Mouse (Mus musculus) midbrain, embryonic 11.5 days (tissue): Measurements from ENCODE around the gene Miox. TPM values are rescaled to one million over a fixed set of nuclear protein-coding genes. Genes with fewer than 3 reads are reported as not detected.

ENCODE experiments used
- ATAC-seq: fragments of 200-750 bp; cut with Nextera tagmentation; 2 replicates; pipeline ENCODE4 v1.8.0; 2017; ENCODE audit warnings: moderate TSS enrichment, moderate library complexity; ENCODE audit not compliant: low FRiP score
- DNase-seq: peaks from one replicate; pipeline ENCODE4 v3.0.0; 2015; ENCODE audit warnings: low spot score; ENCODE audit errors: missing footprints
- H3K27ac ChIP-seq: fragments of 300-500 bp; sonication (generic); 2 replicates; pipeline ENCODE4 v1.5.1; 2014; ENCODE audit warnings: low read depth, low read length
- H3K27me3 ChIP-seq: fragments of 300-500 bp; sonication (generic); 2 replicates; pipeline ENCODE4 v1.6.1; 2014; ENCODE audit warnings: mild to moderate bottlenecking, low read length, moderate library complexity, mixed read lengths; ENCODE audit not compliant: control insufficient read depth, insufficient read depth
- H3K36me3 ChIP-seq: fragments of 300-500 bp; sonication (generic); 2 replicates; pipeline ENCODE4 v1.6.1; 2014; ENCODE audit warnings: mild to moderate bottlenecking, low read length, moderate library complexity, mixed read lengths; ENCODE audit not compliant: control insufficient read depth, insufficient read depth
- H3K4me1 ChIP-seq: fragments of 300-500 bp; sonication (generic); 2 replicates; pipeline ENCODE4 v1.6.1; 2014; ENCODE audit warnings: low read length; ENCODE audit not compliant: control insufficient read depth, insufficient read depth
- H3K4me2 ChIP-seq: fragments of 300-500 bp; sonication (generic); 2 replicates; pipeline ENCODE4 v1.6.1; 2014; ENCODE audit warnings: mild to moderate bottlenecking, moderate library complexity
- H3K4me3 ChIP-seq: fragments of 300-500 bp; sonication (generic); 2 replicates; pipeline ENCODE4 v1.5.1; 2014; ENCODE audit warnings: low read depth, low read length
- H3K9ac ChIP-seq: fragments of 300-500 bp; sonication (generic); 2 replicates; pipeline ENCODE4 v1.6.1; 2014; ENCODE audit warnings: low read length
- H3K9me3 ChIP-seq: fragments of 300-500 bp; sonication (generic); 2 replicates; pipeline ENCODE4 v1.6.1; 2016; ENCODE audit warnings: low read length; ENCODE audit not compliant: control insufficient read depth
- WGBS: fragments of 180-500 bp; shearing (Covaris S2); extraction: QIAGEN DNeasy Blood & Tissue Kit; methylation state at CpG from one replicate; pipeline ENCODE4 v1.1.7; 2014; 5-methylcytosine and 5-hydroxymethylcytosine counted together
- polyA plus RNA-seq: library from polyadenylated mRNA; unstranded; fragments of >200 nt; fragmentation: Nextera tagmentation; extraction: Ambion mirVana; gene quantifications from 2 replicates; pipeline ENCODE4 v1.2.1, GENCODE M21; 2014

Gene Miox
- not detected in 2 replicates for polyA plus RNA-seq

DNA sequence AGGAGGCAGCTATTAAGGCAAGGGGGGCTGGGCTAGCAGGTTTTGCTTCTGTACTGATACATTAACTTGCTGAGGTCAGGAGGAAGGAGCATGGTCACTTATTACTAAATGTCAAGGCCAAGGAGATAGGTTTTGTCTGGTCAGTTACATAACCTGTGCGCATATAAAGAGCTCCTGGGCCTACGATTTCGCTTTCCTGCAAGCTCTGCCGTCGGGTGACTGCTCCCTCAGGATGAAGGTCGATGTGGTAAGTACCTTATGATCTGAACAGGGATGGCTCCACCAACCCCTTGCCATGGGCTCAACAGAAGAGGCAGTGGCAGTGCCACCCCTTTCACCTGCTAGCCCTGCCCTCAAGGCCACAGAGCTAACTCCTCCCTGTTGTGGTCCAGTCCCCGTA, at the start of gene Miox:
TSS of gene Miox (plus strand) at position 128 of the 400 bp plus-strand sequence.
- H3K27ac ChIP-seq: no peak within 1 kb of the TSS
- H3K9ac ChIP-seq: no peak within 1 kb of the TSS
- ATAC-seq (no peak), DNase-seq (no peak)
- WGBS: 89% methylated on average over 7 of the region's 7 CpGs
- no peak within 1 kb of the TSS for H3K4me3 ChIP-seq
- no peak within 1 kb of the TSS for H3K4me2 ChIP-seq
- H3K36me3 ChIP-seq: no peaks in the 10 kb centered on the region
- H3K9me3 ChIP-seq: no peaks in the 10 kb centered on the region
- no peaks in the 10 kb centered on the region for H3K27me3 ChIP-seq
- no peaks in the 10 kb centered on the region for H3K4me1 ChIP-seq

DNA sequence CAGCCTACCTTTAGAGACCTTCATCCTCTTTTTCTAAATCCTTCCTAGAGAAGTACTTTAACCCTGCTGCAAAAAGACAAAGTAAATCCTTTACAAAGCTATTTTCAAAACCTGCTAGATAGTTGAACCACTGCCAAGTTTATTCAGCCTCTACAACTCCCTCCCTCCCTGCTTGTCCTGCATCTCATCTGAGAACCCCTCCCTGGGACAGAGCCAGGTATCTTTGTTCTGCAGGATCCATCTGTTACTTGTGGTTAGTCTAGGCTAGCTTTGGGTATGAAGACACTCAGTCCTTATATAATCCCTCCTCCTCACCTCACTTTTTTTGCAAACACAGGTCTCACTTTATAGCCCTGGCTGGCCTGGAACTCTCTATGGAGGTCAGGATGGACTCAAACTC, 49.2 kb upstream of the Miox start:
- Histone ChIP-seq H3K27ac (no peak overlapping the region), H3K9ac (no peak overlapping the region), H3K27me3 (no peaks in the 10 kb centered on the region), H3K9me3 (no peaks in the 10 kb centered on the region), H3K4me3 (no peak overlapping the region), H3K4me2 (no peak overlapping the region), H3K36me3 (peaks cover 21% of the 10 kb centered on the region; the same call in 1 of the 2 replicates), H3K4me1 (no peaks in the 10 kb centered on the region)
- no peak for DNase-seq
- no peak for ATAC-seq

DNA sequence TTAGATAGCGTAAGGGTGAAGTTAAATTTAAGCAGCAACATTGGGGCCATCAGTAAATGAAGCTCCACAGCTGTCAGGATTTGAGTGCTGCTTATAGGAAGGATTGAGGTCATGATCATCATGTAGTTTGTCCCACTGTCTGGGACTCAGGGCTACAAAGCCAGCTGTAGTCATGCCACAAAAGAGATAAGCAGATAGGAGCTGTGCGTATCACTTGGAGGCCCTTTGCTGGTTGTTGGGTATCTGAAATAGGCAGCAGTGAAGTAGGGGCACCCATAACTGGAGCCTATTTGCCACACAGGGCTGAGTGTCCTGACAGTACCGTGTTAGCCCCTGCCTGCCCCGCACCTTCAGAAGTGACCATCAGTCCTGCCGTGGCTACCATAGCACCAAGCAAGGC, 48.7 kb upstream of the Miox start:
- no peak overlapping the region for H3K9ac ChIP-seq
- no peaks in the 10 kb centered on the region for H3K9me3 ChIP-seq
- 90% methylated on average over 5 of the region's 5 CpGs for WGBS
- ATAC-seq (no peak), DNase-seq (no peak)
- no peak overlapping the region for H3K4me3 ChIP-seq
- H3K36me3 ChIP-seq: peaks cover 20% of the 10 kb centered on the region; the same call in 1 of the 2 replicates
- H3K27ac ChIP-seq: no peak overlapping the region
- no peak overlapping the region for H3K4me2 ChIP-seq
- H3K4me1 ChIP-seq: no peaks in the 10 kb centered on the region
- no peaks in the 10 kb centered on the region for H3K27me3 ChIP-seq

DNA sequence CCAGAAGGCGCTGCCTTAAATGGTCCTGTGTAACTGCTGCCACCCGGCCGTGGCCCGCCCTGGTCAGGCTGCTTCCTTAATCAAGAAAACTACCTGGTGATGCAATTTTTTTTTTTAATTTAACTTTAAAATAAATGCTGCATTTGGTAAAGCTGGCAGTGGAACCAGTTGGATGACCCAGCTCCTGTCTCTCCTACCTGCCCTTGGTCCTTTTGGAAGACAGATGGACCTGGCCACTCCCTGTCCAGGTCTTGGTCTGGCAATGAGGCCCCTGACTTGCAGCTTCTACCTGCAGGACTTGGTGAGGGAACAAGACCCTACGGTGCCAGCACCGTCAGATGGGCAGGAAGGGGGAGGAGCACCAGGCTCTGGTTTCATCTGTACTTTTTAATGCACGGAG, 48.1 kb upstream of the Miox start:
- no peak for DNase-seq
- H3K9me3 ChIP-seq: no peaks in the 10 kb centered on the region
- H3K4me2 ChIP-seq: no peak overlapping the region
- H3K4me1 ChIP-seq: no peaks in the 10 kb centered on the region
- H3K4me3 ChIP-seq: no peak overlapping the region
- no peak overlapping the region for H3K27ac ChIP-seq
- WGBS: 93% methylated on average over 7 of the region's 7 CpGs
- no peak for ATAC-seq
- H3K9ac ChIP-seq: no peak overlapping the region
- peaks cover 20% of the 10 kb centered on the region; the same call in 1 of the 2 replicates for H3K36me3 ChIP-seq
- no peaks in the 10 kb centered on the region for H3K27me3 ChIP-seq

DNA sequence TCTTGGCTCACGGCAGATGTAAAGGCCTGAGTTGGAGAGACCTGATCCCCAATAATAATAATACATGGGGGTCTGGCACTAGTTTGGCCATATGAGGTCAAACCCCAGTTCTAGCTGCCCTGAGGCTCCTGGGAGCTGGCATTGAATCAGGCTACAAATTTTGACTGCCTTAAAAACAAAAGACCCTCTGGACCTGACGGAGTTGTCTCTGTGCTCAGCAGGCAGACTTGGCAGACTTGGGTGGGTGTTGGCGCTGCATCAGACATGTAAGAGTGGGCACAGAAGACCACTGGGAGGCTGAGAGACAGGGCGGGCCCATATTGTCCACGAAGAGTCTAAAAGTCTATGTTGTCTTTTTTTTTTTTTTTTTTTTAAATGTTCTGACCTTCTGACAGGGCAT, 47.6 kb upstream of the Miox start:
- DNase-seq (no peak), ATAC-seq (no peak)
- Histone ChIP-seq H3K27me3 (no peaks in the 10 kb centered on the region), H3K9me3 (no peaks in the 10 kb centered on the region), H3K4me1 (no peaks in the 10 kb centered on the region), H3K36me3 (peaks cover 20% of the 10 kb centered on the region; the same call in 1 of the 2 replicates), H3K9ac (no peak overlapping the region), H3K4me2 (no peak overlapping the region), H3K4me3 (no peak overlapping the region), H3K27ac (no peak overlapping the region)
- WGBS: 90% methylated on average over 5 of the region's 5 CpGs

- H3K4me1 ChIP-seq: no peaks in the 10 kb centered on the region
- no peak overlapping the region for H3K4me3 ChIP-seq
- H3K4me2 ChIP-seq: no peak overlapping the region
- 92% methylated on average over 23 of the region's 23 CpGs for WGBS
- H3K36me3 ChIP-seq: peaks cover 24% of the 10 kb centered on the region
- H3K27ac ChIP-seq: no peak overlapping the region
- H3K9me3 ChIP-seq: no peaks in the 10 kb centered on the region
- H3K9ac ChIP-seq: no peak overlapping the region
- DNase-seq: no peak
- peak; percentile 54 for ATAC-seq
- no peaks in the 10 kb centered on the region for H3K27me3 ChIP-seq
Observed at GRCm38 (mm10) chr15:89288227-89288767, 45.9 kb upstream of the Miox start.

DNA sequence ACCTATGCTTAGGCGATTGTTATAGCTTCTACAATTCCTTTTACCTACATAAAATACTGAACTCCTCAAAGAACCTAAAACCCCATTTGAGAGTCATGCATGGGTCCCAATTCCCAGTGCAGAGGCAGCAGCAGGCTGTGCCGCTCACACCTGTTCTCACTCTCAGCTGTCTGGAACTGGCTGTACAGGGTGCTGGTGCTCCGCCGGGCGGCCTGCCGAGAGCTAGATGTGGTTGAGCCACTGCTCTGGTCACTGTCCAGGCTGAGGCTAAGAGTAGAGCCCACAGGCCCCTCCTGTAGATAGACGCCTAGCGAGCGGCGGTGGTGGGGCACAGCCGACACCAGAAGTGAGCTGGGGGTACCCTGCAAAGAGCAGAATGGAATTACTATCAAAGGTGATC, 44.7 kb upstream of the Miox start:
- no peak for DNase-seq
- H3K4me3 ChIP-seq: no peak overlapping the region
- no peaks in the 10 kb centered on the region for H3K27me3 ChIP-seq
- H3K4me2 ChIP-seq: no peak overlapping the region
- H3K9me3 ChIP-seq: no peaks in the 10 kb centered on the region
- H3K4me1 ChIP-seq: no peaks in the 10 kb centered on the region
- no peak overlapping the region for H3K27ac ChIP-seq
- no peak for ATAC-seq
- peaks cover 30% of the 10 kb centered on the region for H3K36me3 ChIP-seq
- no peak overlapping the region for H3K9ac ChIP-seq
- 94% methylated on average over 11 of the region's 11 CpGs for WGBS

DNA sequence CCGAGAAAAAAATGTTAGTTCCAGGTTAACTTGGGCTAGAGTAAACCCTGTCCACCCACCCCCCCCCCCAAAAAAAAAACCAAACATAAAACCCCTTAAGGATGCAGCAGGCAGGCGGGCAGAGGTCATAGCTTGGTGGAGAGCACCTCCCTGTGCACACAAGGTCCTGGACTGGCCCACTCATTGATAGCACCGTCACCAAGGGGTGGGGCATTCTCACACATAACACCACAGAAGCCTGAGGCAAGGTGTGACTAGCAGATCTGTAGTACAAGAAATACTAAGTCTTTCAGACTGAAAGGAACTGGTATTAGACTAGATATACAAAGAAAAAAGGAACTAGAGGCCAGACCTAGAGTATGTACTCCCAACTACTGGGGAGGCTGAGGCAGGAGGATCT, 42.7 kb upstream of the Miox start:
- 89% methylated on average over 3 of the region's 3 CpGs for WGBS
- no peak for DNase-seq
- no peaks in the 10 kb centered on the region for H3K27me3 ChIP-seq

GRCm38 (mm10) chr15:89292795-89293194, 41.4 kb upstream of the Miox start:
- Histone ChIP-seq H3K27ac (no peak overlapping the region), H3K27me3 (no peaks in the 10 kb centered on the region), H3K4me3 (no peak overlapping the region), H3K4me2 (no peak overlapping the region), H3K9ac (no peak overlapping the region), H3K9me3 (no peaks in the 10 kb centered on the region), H3K36me3 (peaks cover 30% of the 10 kb centered on the region), H3K4me1 (no peaks in the 10 kb centered on the region)
- ATAC-seq (no peak), DNase-seq (no peak)
- WGBS: 94% methylated on average over 2 of the region's 2 CpGs

More for the DNA sequence above, 42.7 kb upstream of the Miox start:
- peaks cover 33% of the 10 kb centered on the region for H3K36me3 ChIP-seq
- no peaks in the 10 kb centered on the region for H3K4me1 ChIP-seq
- ATAC-seq: no peak
- H3K9ac ChIP-seq: no peak overlapping the region
- H3K4me3 ChIP-seq: no peak overlapping the region
- H3K4me2 ChIP-seq: no peak overlapping the region
- H3K9me3 ChIP-seq: no peaks in the 10 kb centered on the region
- no peak overlapping the region for H3K27ac ChIP-seq
